Comparison of ENCODE assay signal across 15 mouse cellular contexts in genomic region chr3:51719373-51719772, GRCm38 (mm10). TPM values are rescaled to one million over a fixed set of nuclear protein-coding genes. Genes with fewer than 3 reads are reported as not detected.
A peak's percentile ranks its signal among the peaks of the same experiment; 100 is the strongest.
DNase-seq lines count a peak whose midpoint lies in the region; ATAC-seq and TF ChIP-seq lines count a peak whose summit lies in the region.
"Had no signal": no experiment of that assay in that cellular context is flagged by ENCODE, and none has a peak within 500 bp of the region (broad histone marks: within the 10 kb centered on the region; RNA-seq: fewer than 3 reads in every experiment).

No protein-coding gene starts in this region.

- H3ac ChIP-seq in myocyte (ENCODE audit: control insufficient read depth, insufficient read length), result no peak overlapping the region

- H3K9me3 ChIP-seq in kidney, embryonic 16.5 days (ENCODE audit: low read length), result no peaks in the 10 kb centered on the region
- no peaks in the 10 kb centered on the region for H3K9me3 ChIP-seq in forebrain, embryonic 13.5 days (replicated peaks)
- H3K9me3 ChIP-seq: embryonic facial prominence, embryonic 12.5 days; forebrain, embryonic 10.5 days; midbrain, embryonic 12.5 days had no signal

- peak overlapping the region; percentile 12; the same call in 1 of the 2 replicates for H3K27ac ChIP-seq in kidney, embryonic 16.5 days (ENCODE audit: low read length)
- no peak overlapping the region for H3K27ac ChIP-seq in forebrain, embryonic 13.5 days
- H3K27ac ChIP-seq: embryonic facial prominence, embryonic 12.5 days; forebrain, embryonic 10.5 days; liver, embryonic 14.5 days; midbrain, embryonic 12.5 days had no signal

- H3K27me3 ChIP-seq in kidney, embryonic 16.5 days (ENCODE audit: insufficient read depth, low read length), result no peaks in the 10 kb centered on the region
- H3K27me3 ChIP-seq in myocyte (ENCODE audit: control insufficient read depth, insufficient read depth, insufficient read length), result no peaks in the 10 kb centered on the region
- no peaks in the 10 kb centered on the region for H3K27me3 ChIP-seq in forebrain, embryonic 13.5 days
- H3K27me3 ChIP-seq: embryonic facial prominence, embryonic 12.5 days; midbrain, embryonic 12.5 days had no signal

- no peaks in the 10 kb centered on the region for H3K79me2 ChIP-seq in myocyte (ENCODE audit: control insufficient read depth, insufficient read depth)

- 59% methylated on average over 3 of the region's 3 CpGs for WGBS in kidney, embryonic 16.5 days
- WGBS in lung, adult 2 months, result 51% methylated on average over 3 of the region's 3 CpGs
- WGBS in forebrain, embryonic 13.5 days, result 95% methylated on average over 3 of the region's 3 CpGs

- no peak for TF ChIP-seq CTCF in lung, adult 2 months (IDR thresholded peaks at IDR 0.05; ENCODE audit: insufficient read depth, low read length)

- H3K36me3 ChIP-seq in kidney, embryonic 16.5 days (ENCODE audit: insufficient read depth, low read length), result no peaks in the 10 kb centered on the region
- no peaks in the 10 kb centered on the region for H3K36me3 ChIP-seq in myocyte (ENCODE audit: control insufficient read depth, insufficient read depth)
- no peaks in the 10 kb centered on the region for H3K36me3 ChIP-seq in forebrain, embryonic 13.5 days (ENCODE audit: poor library complexity, severe bottlenecking)
- H3K36me3 ChIP-seq: embryonic facial prominence, embryonic 12.5 days; forebrain, embryonic 10.5 days; midbrain, embryonic 12.5 days had no signal

- ATAC-seq in kidney, embryonic 16.5 days (ENCODE audit: low FRiP score, low TSS enrichment), result no peak
- ATAC-seq in forebrain, embryonic 13.5 days, result no peak
- ATAC-seq: hindbrain, embryonic 16.5 days had no signal

- H3K9ac ChIP-seq in kidney, embryonic 16.5 days (replicated peaks; ENCODE audit: low read length), result no peak overlapping the region
- H3K9ac ChIP-seq in forebrain, embryonic 13.5 days, result no peak overlapping the region
- H3K9ac ChIP-seq: embryonic facial prominence, embryonic 12.5 days; liver, embryonic 14.5 days; midbrain, embryonic 12.5 days had no signal

- H3K4me3 ChIP-seq in kidney, embryonic 16.5 days (ENCODE audit: low read length), result no peak overlapping the region
- no peak overlapping the region for H3K4me3 ChIP-seq in lung, adult 2 months (replicated peaks; ENCODE audit: extremely low read depth, low read depth, low read length)
- H3K4me3 ChIP-seq in myocyte, result no peak overlapping the region
- no peak overlapping the region for H3K4me3 ChIP-seq in forebrain, embryonic 13.5 days
- H3K4me3 ChIP-seq: embryonic facial prominence, embryonic 12.5 days; forebrain, embryonic 10.5 days; midbrain, embryonic 12.5 days had no signal

- H3K4me1 ChIP-seq in kidney, embryonic 16.5 days (ENCODE audit: insufficient read depth, low read length), result peaks cover 38% of the 10 kb centered on the region
- H3K4me1 ChIP-seq in lung, adult 2 months (ENCODE audit: control insufficient read depth, insufficient read depth, low read length), result peaks cover 2% of the 10 kb centered on the region; the same call in 1 of the 2 replicates
- H3K4me1 ChIP-seq in forebrain, embryonic 13.5 days, result no peaks in the 10 kb centered on the region

- H3K4me2 ChIP-seq in kidney, embryonic 16.5 days (replicated peaks; ENCODE audit: low read depth, low read length), result no peak overlapping the region
- no peak overlapping the region for H3K4me2 ChIP-seq in myocyte (ENCODE audit: low read depth)
- H3K4me2 ChIP-seq in forebrain, embryonic 13.5 days, result no peak overlapping the region
- H3K4me2 ChIP-seq: embryonic facial prominence, embryonic 12.5 days; midbrain, embryonic 12.5 days had no signal

- no peak for TF ChIP-seq POLR2A in lung, adult 2 months (IDR thresholded peaks at IDR 0.05; ENCODE audit: borderline replicate concordance, extremely low read depth, low read depth, low read length)
- TF ChIP-seq POLR2A in myocyte (IDR thresholded peaks at IDR 0.05; ENCODE audit: insufficient read length, low read depth), result no peak

- no peak for DNase-seq in kidney, adult 8-10 months
- peak; percentile 72 for DNase-seq in adipocyte (ENCODE audit: low spot score)
- peak; percentile 23 for DNase-seq in lung, adult 2 months
- DNase-seq in spleen, postnatal 14 days (ENCODE audit: low spot score in 2 of 2), result no peak
- DNase-seq: adrenal gland, postnatal 14 days; right cerebral cortex, postnatal 25 days; thymus, adult 18-20 months had no signal

TF ChIP-seq in myocyte, 11 proteins besides CTCF, POLR2A, EP300 and RAD21:
- no peak for TF ChIP-seq MYOD1 (IDR thresholded peaks at IDR 0.05; ENCODE audit: control insufficient read depth in 1 of 3, insufficient read length in 2 of 3, low read depth in 2 of 3)
- TF ChIP-seq CEBPB (IDR thresholded peaks at IDR 0.05; ENCODE audit: insufficient read depth, poor library complexity, severe bottlenecking), result 0 out of 2 replicates have a peak, but pooled peaks have one; percentile 32

RNA-seq across cellular contexts. Expression of gene Mgst2, which starts 59.2 kb away (rescaled TPM):
- polyA plus RNA-seq in kidney, embryonic 16.5 days (2015; fragmentation: Nextera tagmentation; extraction: Ambion mirVana), result 1.1 and 1.6 TPM in 2 replicates
- polyA plus RNA-seq in lung, adult 2 months (2012; rRNA removed), result 1.3 and 3.6 TPM in 2 replicates
- 3.0 TPM for polyA plus RNA-seq in myocyte (2012; fragmentation: generic; extraction: Trizol)
- 0.37 and 0.96 TPM in 2 replicates for polyA plus RNA-seq in forebrain, embryonic 13.5 days (2015; fragmentation: Nextera tagmentation; extraction: Ambion mirVana)

Comparison
In these comparisons a context has a peak if more than half of its experiments do, and no peak if none do; other contexts are left out.
1. DNase-seq: peak in adipocyte (single experiment) and lung, adult 2 months (single experiment); none in kidney, adult 8-10 months (0 of 2) and spleen, postnatal 14 days (0 of 2).